Mouse (Mus musculus): ENCODE data around the gene Apom. TPM values are rescaled to one million over a fixed set of nuclear protein-coding genes. Genes with fewer than 3 reads are reported as not detected.

Gene Apom
- total and polyA plus RNA-seq, 2 experiments from 2014 or later: 0.11 TPM; not detected in 1

- Histone ChIP-seq H3K4me2 (ENCODE audit: low read depth, low read length) (no peak overlapping the region), H3K9ac (replicated peaks; ENCODE audit: low read depth, low read length) (no peak overlapping the region), H3K27me3 (ENCODE audit: control insufficient read depth, insufficient read depth, low read length) (no peaks in the 10 kb centered on the region), H3K4me3 (ENCODE audit: low read depth, low read length) (no peak overlapping the region), H3K27ac (ENCODE audit: low read depth) (no peak overlapping the region), H3K36me3 (replicated peaks; ENCODE audit: control insufficient read depth, insufficient read depth, low read length) (peaks cover 99% of the 10 kb centered on the region), H3K9me3 (replicated peaks; ENCODE audit: control insufficient read depth, low read length) (no peaks in the 10 kb centered on the region), H3K4me1 (ENCODE audit: control insufficient read depth, insufficient read depth) (no peaks in the 10 kb centered on the region)
- TF ChIP-seq CTCF (IDR thresholded peaks at IDR 0.05; ENCODE audit: low read depth) (no peak), EP300 (IDR thresholded peaks at IDR 0.05; ENCODE audit: low read depth) (no peak)
- no peak for DNase-seq (ENCODE audit: low spot score)
- no peak for ATAC-seq (ENCODE audit: insufficient read depth, low read depth)
- WGBS: 76% methylated on average over 7 of the region's 7 CpGs
Observed at GRCm38 (mm10) chr17:35154616-35155015, 22.8 kb upstream of the Apom start.

GRCm38 (mm10) chr17:35153931-35154330, 22.1 kb upstream of the Apom start:
- Histone ChIP-seq H3K4me1 (ENCODE audit: control insufficient read depth, insufficient read depth) (no peaks in the 10 kb centered on the region), H3K27ac (ENCODE audit: low read depth) (no peak overlapping the region), H3K4me2 (ENCODE audit: low read depth, low read length) (no peak overlapping the region), H3K27me3 (ENCODE audit: control insufficient read depth, insufficient read depth, low read length) (no peaks in the 10 kb centered on the region), H3K9ac (replicated peaks; ENCODE audit: low read depth, low read length) (no peak overlapping the region), H3K4me3 (ENCODE audit: low read depth, low read length) (no peak overlapping the region), H3K9me3 (replicated peaks; ENCODE audit: control insufficient read depth, low read length) (no peaks in the 10 kb centered on the region), H3K36me3 (replicated peaks; ENCODE audit: control insufficient read depth, insufficient read depth, low read length) (peaks cover 99% of the 10 kb centered on the region)
- TF ChIP-seq EP300 (IDR thresholded peaks at IDR 0.05; ENCODE audit: low read depth): no peak
- no peak for TF ChIP-seq CTCF (IDR thresholded peaks at IDR 0.05; ENCODE audit: low read depth)
- DNase-seq (ENCODE audit: low spot score) (no peak), ATAC-seq (ENCODE audit: insufficient read depth, low read depth) (no peak)
- WGBS: 79% methylated on average over 4 of the region's 4 CpGs

- no peak overlapping the region for H3K4me3 ChIP-seq (ENCODE audit: low read depth, low read length)
- ATAC-seq (ENCODE audit: insufficient read depth, low read depth) (no peak), DNase-seq (ENCODE audit: low spot score) (no peak)
- no peaks in the 10 kb centered on the region for H3K27me3 ChIP-seq (ENCODE audit: control insufficient read depth, insufficient read depth, low read length)
- no peak overlapping the region for H3K27ac ChIP-seq (ENCODE audit: low read depth)
- no peak overlapping the region for H3K9ac ChIP-seq (replicated peaks; ENCODE audit: low read depth, low read length)
- H3K36me3 ChIP-seq (replicated peaks; ENCODE audit: control insufficient read depth, insufficient read depth, low read length): peaks cover 99% of the 10 kb centered on the region
- no peaks in the 10 kb centered on the region for H3K9me3 ChIP-seq (replicated peaks; ENCODE audit: control insufficient read depth, low read length)
- no peaks in the 10 kb centered on the region for H3K4me1 ChIP-seq (ENCODE audit: control insufficient read depth, insufficient read depth)
- WGBS: 56% methylated on average over 9 of the region's 9 CpGs
- TF ChIP-seq EP300 (IDR thresholded peaks at IDR 0.05; ENCODE audit: low read depth) (no peak), CTCF (IDR thresholded peaks at IDR 0.05; ENCODE audit: low read depth) (no peak)
- H3K4me2 ChIP-seq (ENCODE audit: low read depth, low read length): no peak overlapping the region
Observed at GRCm38 (mm10) chr17:35153077-35153476, 21.2 kb upstream of the Apom start.

- Histone ChIP-seq H3K36me3 (replicated peaks; ENCODE audit: control insufficient read depth, insufficient read depth, low read length) (peaks cover 98% of the 10 kb centered on the region), H3K4me2 (ENCODE audit: low read depth, low read length) (no peak overlapping the region), H3K9me3 (replicated peaks; ENCODE audit: control insufficient read depth, low read length) (no peaks in the 10 kb centered on the region), H3K9ac (replicated peaks; ENCODE audit: low read depth, low read length) (no peak overlapping the region), H3K4me1 (ENCODE audit: control insufficient read depth, insufficient read depth) (no peaks in the 10 kb centered on the region), H3K4me3 (ENCODE audit: low read depth, low read length) (no peak overlapping the region), H3K27me3 (ENCODE audit: control insufficient read depth, insufficient read depth, low read length) (no peaks in the 10 kb centered on the region), H3K27ac (ENCODE audit: low read depth) (no peak overlapping the region)
- no peak for ATAC-seq (ENCODE audit: insufficient read depth, low read depth)
- 95% methylated on average over 4 of the region's 4 CpGs for WGBS
- TF ChIP-seq EP300 (IDR thresholded peaks at IDR 0.05; ENCODE audit: low read depth) (no peak), CTCF (IDR thresholded peaks at IDR 0.05; ENCODE audit: low read depth) (no peak)
- no peak for DNase-seq (ENCODE audit: low spot score)
Observed at GRCm38 (mm10) chr17:35152121-35152520, 20.3 kb upstream of the Apom start.

GRCm38 (mm10) chr17:35147922-35148639, 16.2 kb upstream of the Apom start:
- no peaks in the 10 kb centered on the region for H3K27me3 ChIP-seq (ENCODE audit: control insufficient read depth, insufficient read depth, low read length)
- H3K27ac ChIP-seq (ENCODE audit: low read depth): no peak overlapping the region
- peaks cover 98% of the 10 kb centered on the region for H3K36me3 ChIP-seq (replicated peaks; ENCODE audit: control insufficient read depth, insufficient read depth, low read length)
- H3K9me3 ChIP-seq (replicated peaks; ENCODE audit: control insufficient read depth, low read length): no peaks in the 10 kb centered on the region
- H3K4me1 ChIP-seq (ENCODE audit: control insufficient read depth, insufficient read depth): no peaks in the 10 kb centered on the region
- ATAC-seq (ENCODE audit: insufficient read depth, low read depth) (no peak), DNase-seq (ENCODE audit: low spot score) (no peak)
- no peak overlapping the region for H3K9ac ChIP-seq (replicated peaks; ENCODE audit: low read depth, low read length)
- WGBS: 67% methylated on average over 5 of the region's 5 CpGs
- no peak overlapping the region for H3K4me3 ChIP-seq (ENCODE audit: low read depth, low read length)
- TF ChIP-seq EP300 (IDR thresholded peaks at IDR 0.05; ENCODE audit: low read depth): no peak
- TF ChIP-seq CTCF (IDR thresholded peaks at IDR 0.05; ENCODE audit: low read depth): no peak
- H3K4me2 ChIP-seq (ENCODE audit: low read depth, low read length): no peak overlapping the region

- Histone ChIP-seq H3K27ac (ENCODE audit: low read depth) (no peak overlapping the region), H3K4me3 (ENCODE audit: low read depth, low read length) (no peak overlapping the region), H3K27me3 (ENCODE audit: control insufficient read depth, insufficient read depth, low read length) (no peaks in the 10 kb centered on the region), H3K36me3 (replicated peaks; ENCODE audit: control insufficient read depth, insufficient read depth, low read length) (peaks cover 98% of the 10 kb centered on the region), H3K4me1 (ENCODE audit: control insufficient read depth, insufficient read depth) (no peaks in the 10 kb centered on the region), H3K4me2 (ENCODE audit: low read depth, low read length) (no peak overlapping the region), H3K9ac (replicated peaks; ENCODE audit: low read depth, low read length) (no peak overlapping the region), H3K9me3 (replicated peaks; ENCODE audit: control insufficient read depth, low read length) (no peaks in the 10 kb centered on the region)
- ATAC-seq (ENCODE audit: insufficient read depth, low read depth): no peak
- 64% methylated on average over 3 of the region's 3 CpGs for WGBS
- TF ChIP-seq CTCF (IDR thresholded peaks at IDR 0.05; ENCODE audit: low read depth): no peak
- no peak for DNase-seq (ENCODE audit: low spot score)
Observed at GRCm38 (mm10) chr17:35147348-35147747, 15.5 kb upstream of the Apom start.

Data from heart, postnatal 0 days (tissue).